Mouse (Mus musculus) forebrain, embryonic 14.5 days (tissue): Measurements from ENCODE around the gene Mepe. TPM values are rescaled to one million over a fixed set of nuclear protein-coding genes. Genes with fewer than 3 reads are reported as not detected.
A peak's percentile ranks its signal among the peaks of the same experiment; 100 is the strongest.

ENCODE experiments used
- ATAC-seq: fragments of 200-750 bp; cut with Nextera tagmentation; 2 replicates; pipeline ENCODE4 v1.8.0; 2017; ENCODE audit warnings: mild to moderate bottlenecking, moderate library complexity
- DNase-seq: peaks from one replicate; pipeline ENCODE4 v3.0.0-alpha.2; 2015; ENCODE audit warnings: low spot score
- H3K27ac ChIP-seq: fragments of 300-500 bp; sonication (generic); 2 replicates; pipeline ENCODE4 v1.5.1; 2014; ENCODE audit warnings: low read depth, mild to moderate bottlenecking, control low read depth, low read length, moderate library complexity
- H3K27me3 ChIP-seq: fragments of 300-500 bp; sonication (generic); replicated peaks from 2 replicates; pipeline ENCODE4 v1.6.1; 2014; ENCODE audit warnings: low read length, control low read depth, mixed read lengths; ENCODE audit not compliant: control insufficient read depth, insufficient read depth
- H3K36me3 ChIP-seq: fragments of 300-500 bp; sonication (generic); 2 replicates; pipeline ENCODE4 v1.6.1; 2014; ENCODE audit warnings: low read length, control low read depth; ENCODE audit not compliant: control insufficient read depth, insufficient read depth
- H3K4me1 ChIP-seq: fragments of 300-500 bp; sonication (generic); 2 replicates; pipeline ENCODE4 v1.6.1; 2014; ENCODE audit warnings: antibody characterized with exemption, low read length, control low read depth; ENCODE audit not compliant: control insufficient read depth, insufficient read depth
- H3K4me2 ChIP-seq: fragments of 300-500 bp; sonication (generic); 2 replicates; pipeline ENCODE4 v1.6.1; 2014; ENCODE audit warnings: mild to moderate bottlenecking, control low read depth, low read length
- H3K4me3 ChIP-seq: fragments of 300-500 bp; sonication (generic); 2 replicates; pipeline ENCODE4 v1.5.1; 2014; ENCODE audit warnings: low read depth, low read length, control low read depth
- H3K9ac ChIP-seq: fragments of 300-500 bp; sonication (generic); 2 replicates; pipeline ENCODE4 v1.6.1; 2014; ENCODE audit warnings: mild to moderate bottlenecking, low read length, control low read depth, moderate library complexity
- H3K9me3 ChIP-seq: fragments of 300-500 bp; sonication (generic); replicated peaks from 2 replicates; pipeline ENCODE4 v1.6.1; 2016; ENCODE audit warnings: low read length, control low read depth, mixed read lengths; ENCODE audit not compliant: control insufficient read depth
- WGBS: fragments of 180-500 bp; shearing (Covaris S2); extraction: QIAGEN DNeasy Blood & Tissue Kit; methylation state at CpG from one replicate; pipeline ENCODE4 v1.1.7; 2014; 5-methylcytosine and 5-hydroxymethylcytosine counted together
- polyA plus RNA-seq: library from polyadenylated mRNA; unstranded; fragments of >200 nt; fragmentation: Nextera tagmentation; extraction: Ambion mirVana; gene quantifications from 2 replicates; pipeline ENCODE4 v1.2.1, GENCODE M21; 2014

Mepe gene
- polyA plus RNA-seq, 1 experiment from 2014 or later = not detected

GRCm38 (mm10) chr5:104370580-104370979 is 45.5 kb downstream of the Mepe start:
- Histone ChIP-seq H3K9me3 (no peaks in the 10 kb centered on the region), H3K27ac (no peak overlapping the region), H3K4me2 (no peak overlapping the region), H3K9ac (no peak overlapping the region), H3K4me1 (peaks cover 4% of the 10 kb centered on the region; the same call in 1 of the 2 replicates), H3K4me3 (no peak overlapping the region), H3K36me3 (no peaks in the 10 kb centered on the region), H3K27me3 (no peaks in the 10 kb centered on the region)
- WGBS = 73% methylated on average over 5 of the region's 5 CpGs
- ATAC-seq (no peak), DNase-seq (peak; percentile 31)

DNA sequence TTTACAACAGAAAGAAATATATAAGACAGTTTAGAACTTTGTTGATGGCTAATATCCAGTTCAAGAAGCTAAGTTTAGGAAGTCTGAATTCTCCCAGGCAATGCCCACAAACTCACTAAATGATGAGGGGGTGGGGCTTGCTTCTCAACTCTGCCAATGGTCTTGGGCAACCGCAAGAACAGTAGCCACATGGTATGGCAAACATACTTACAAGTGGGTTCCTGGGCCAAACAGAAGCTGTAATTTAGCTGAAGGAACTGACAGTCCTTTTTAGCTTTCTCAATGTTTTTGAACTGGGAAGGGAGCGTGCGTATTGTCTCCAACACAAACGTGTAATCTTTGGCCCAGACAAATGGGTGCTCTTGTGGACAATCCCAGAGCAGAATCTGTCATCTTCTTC is 46.2 kb downstream of the Mepe start:
- WGBS = 90% methylated on average over 4 of the region's 4 CpGs
- ATAC-seq = no peak
- no peak overlapping the region for H3K27ac ChIP-seq
- H3K4me2 ChIP-seq = no peak overlapping the region
- H3K9me3 ChIP-seq = no peaks in the 10 kb centered on the region
- DNase-seq = no peak
- H3K4me1 ChIP-seq = peaks cover 4% of the 10 kb centered on the region; the same call in 1 of the 2 replicates
- no peaks in the 10 kb centered on the region for H3K27me3 ChIP-seq
- H3K4me3 ChIP-seq = no peak overlapping the region
- no peaks in the 10 kb centered on the region for H3K36me3 ChIP-seq
- no peak overlapping the region for H3K9ac ChIP-seq

- H3K4me3 ChIP-seq = no peak overlapping the region
- no peak overlapping the region for H3K9ac ChIP-seq
- no peak overlapping the region for H3K4me2 ChIP-seq
- no peak for ATAC-seq
- H3K27ac ChIP-seq = no peak overlapping the region
- peaks cover 4% of the 10 kb centered on the region; the same call in 1 of the 2 replicates for H3K4me1 ChIP-seq
- H3K36me3 ChIP-seq = no peaks in the 10 kb centered on the region
- H3K9me3 ChIP-seq = no peaks in the 10 kb centered on the region
- no peaks in the 10 kb centered on the region for H3K27me3 ChIP-seq
- WGBS = 86% methylated on average over 4 of the region's 4 CpGs
- DNase-seq = no peak
Measured at GRCm38 (mm10) chr5:104373648-104374307, 48.6 kb downstream of the Mepe start.

GRCm38 (mm10) chr5:104374308-104374660 is 49.2 kb downstream of the Mepe start:
- no peaks in the 10 kb centered on the region for H3K9me3 ChIP-seq
- WGBS = 68% methylated on average over 6 of the region's 6 CpGs
- H3K27ac ChIP-seq = no peak overlapping the region
- H3K27me3 ChIP-seq = no peaks in the 10 kb centered on the region
- H3K36me3 ChIP-seq = no peaks in the 10 kb centered on the region
- H3K4me1 ChIP-seq = peaks cover 4% of the 10 kb centered on the region; the same call in 1 of the 2 replicates
- ATAC-seq (no peak), DNase-seq (no peak)
- no peak overlapping the region for H3K4me3 ChIP-seq
- H3K4me2 ChIP-seq = no peak overlapping the region
- no peak overlapping the region for H3K9ac ChIP-seq

DNA sequence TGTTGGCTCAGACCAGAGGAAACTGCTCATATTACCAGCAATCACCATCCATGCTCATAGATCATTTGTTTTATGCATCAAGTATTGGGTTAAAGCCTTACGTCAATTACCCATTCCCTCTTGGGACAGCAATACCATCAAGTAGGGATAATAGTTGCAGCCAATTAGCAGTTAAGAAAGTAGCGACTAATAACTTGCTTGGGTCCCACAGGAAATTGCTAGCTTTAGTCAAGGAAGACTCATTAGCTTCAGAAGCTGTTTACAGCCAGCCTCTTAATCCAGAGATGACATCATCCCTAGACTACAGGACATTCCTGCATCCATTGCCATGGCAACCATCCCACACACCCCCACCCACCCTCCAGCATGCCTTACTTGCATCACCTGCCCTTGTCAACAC is 50.0 kb downstream of the Mepe start:
- Histone ChIP-seq H3K36me3 (no peaks in the 10 kb centered on the region), H3K27ac (no peak overlapping the region), H3K4me1 (peaks cover 4% of the 10 kb centered on the region; the same call in 1 of the 2 replicates), H3K9me3 (no peaks in the 10 kb centered on the region), H3K4me2 (no peak overlapping the region), H3K27me3 (no peaks in the 10 kb centered on the region), H3K9ac (no peak overlapping the region), H3K4me3 (no peak overlapping the region)
- 26% methylated on average over 2 of the region's 2 CpGs for WGBS
- DNase-seq = peak; percentile 73
- peak; percentile 73 for ATAC-seq

DNA sequence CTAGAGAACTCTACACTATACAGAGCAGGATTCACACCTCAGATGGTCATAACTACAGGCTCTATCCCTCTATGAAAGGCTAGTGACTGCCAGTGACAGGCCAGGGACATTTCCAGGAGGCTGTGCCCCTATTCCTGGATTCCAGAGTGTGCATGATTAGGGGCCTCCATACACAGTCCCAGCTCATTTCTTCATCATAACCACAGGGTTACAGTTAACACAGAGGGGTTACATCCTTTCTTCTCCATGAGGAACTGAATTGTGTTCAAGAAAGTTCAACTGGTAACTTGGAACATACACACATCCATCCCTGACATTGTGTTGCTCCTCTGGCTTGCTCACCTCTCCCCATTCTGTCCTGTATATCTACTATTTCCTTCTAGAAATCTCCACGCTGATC is 51.8 kb downstream of the Mepe start:
- H3K9me3 ChIP-seq = no peaks in the 10 kb centered on the region
- ATAC-seq = no peak
- WGBS = 91% methylated on average over 1 of the region's 1 CpGs
- no peak overlapping the region for H3K4me3 ChIP-seq
- H3K27ac ChIP-seq = no peak overlapping the region
- DNase-seq = no peak
- H3K9ac ChIP-seq = no peak overlapping the region
- no peak overlapping the region for H3K4me2 ChIP-seq
- no peaks in the 10 kb centered on the region for H3K27me3 ChIP-seq
- peaks cover 4% of the 10 kb centered on the region; the same call in 1 of the 2 replicates for H3K4me1 ChIP-seq
- H3K36me3 ChIP-seq = no peaks in the 10 kb centered on the region

GRCm38 (mm10) chr5:104380574-104380973 is 55.4 kb downstream of the Mepe start:
- 75% methylated on average over 1 of the region's 1 CpGs for WGBS

DNA sequence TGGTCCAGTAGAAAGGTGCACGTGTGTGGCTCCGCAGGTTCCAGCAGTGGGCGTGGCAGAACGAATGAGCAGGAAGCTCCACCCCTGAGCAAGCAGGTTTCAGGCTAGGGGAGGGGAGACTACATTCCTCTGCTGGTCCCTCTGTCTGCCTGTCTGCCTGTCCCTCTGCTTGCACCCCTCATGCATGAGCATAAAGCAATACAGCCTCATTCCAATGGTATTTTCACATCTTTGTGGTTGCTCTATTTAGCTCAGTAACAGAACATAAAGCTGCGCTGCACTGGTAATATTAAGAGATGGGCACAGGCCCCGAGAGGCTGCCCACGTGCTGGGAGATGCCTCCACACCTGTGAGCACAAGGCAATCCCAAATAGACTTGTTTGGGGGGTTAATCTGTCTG is 56.5 kb downstream of the Mepe start:
- DNase-seq (no peak), ATAC-seq (no peak)
- 76% methylated on average over 3 of the region's 7 CpGs for WGBS
- no peaks in the 10 kb centered on the region for H3K27me3 ChIP-seq
- H3K36me3 ChIP-seq = no peaks in the 10 kb centered on the region
- H3K4me2 ChIP-seq = no peak overlapping the region
- H3K4me3 ChIP-seq = no peak overlapping the region
- H3K27ac ChIP-seq = no peak overlapping the region
- no peaks in the 10 kb centered on the region for H3K4me1 ChIP-seq
- no peaks in the 10 kb centered on the region for H3K9me3 ChIP-seq
- H3K9ac ChIP-seq = no peak overlapping the region

More at GRCm38 (mm10) chr5:104380574-104380973, 55.4 kb downstream of the Mepe start:
- Histone ChIP-seq H3K4me2 (no peak overlapping the region), H3K36me3 (no peaks in the 10 kb centered on the region), H3K9me3 (no peaks in the 10 kb centered on the region), H3K4me3 (no peak overlapping the region), H3K9ac (no peak overlapping the region), H3K4me1 (no peaks in the 10 kb centered on the region), H3K27ac (no peak overlapping the region), H3K27me3 (no peaks in the 10 kb centered on the region)
- ATAC-seq = no peak
- no peak for DNase-seq

- DNase-seq = no peak
- Histone ChIP-seq H3K4me3 (no peak overlapping the region), H3K9me3 (no peaks in the 10 kb centered on the region), H3K36me3 (no peaks in the 10 kb centered on the region), H3K27ac (no peak overlapping the region), H3K4me2 (no peak overlapping the region), H3K4me1 (no peaks in the 10 kb centered on the region), H3K9ac (no peak overlapping the region), H3K27me3 (no peaks in the 10 kb centered on the region)
- no peak for ATAC-seq
- WGBS = 94% methylated on average over 7 of the region's 7 CpGs
Measured at GRCm38 (mm10) chr5:104384540-104384939, 59.4 kb downstream of the Mepe start.
